Mouse (Mus musculus) forebrain, embryonic 15.5 days (tissue): ENCODE results near the gene Notch4. TPM values are rescaled to one million over a fixed set of nuclear protein-coding genes. Genes with fewer than 3 reads are reported as not detected.
A peak's percentile ranks its signal among the peaks of the same experiment; 100 is the strongest.

Experiments used
- ATAC-seq: fragments of 200-750 bp; cut with Nextera tagmentation; replicated peaks from 2 replicates; pipeline ENCODE4 v1.8.0; 2017; ENCODE audit warnings: mild to moderate bottlenecking, moderate TSS enrichment, moderate library complexity
- H3K27ac ChIP-seq: fragments of 300-500 bp; sonication (generic); replicated peaks from 2 replicates; pipeline ENCODE4 v1.5.1; 2015; ENCODE audit warnings: mild to moderate bottlenecking, inconsistent platforms
- H3K27me3 ChIP-seq: fragments of 300-500 bp; sonication (generic); 2 replicates; pipeline ENCODE4 v1.6.1; 2015; ENCODE audit warnings: inconsistent platforms
- H3K36me3 ChIP-seq: fragments of 300-500 bp; sonication (generic); 2 replicates; pipeline ENCODE4 v1.6.1; 2015; ENCODE audit warnings: mild to moderate bottlenecking, inconsistent platforms
- H3K4me1 ChIP-seq: fragments of 300-500 bp; sonication (generic); 2 replicates; pipeline ENCODE4 v1.6.1; 2015; ENCODE audit warnings: inconsistent platforms
- H3K4me2 ChIP-seq: fragments of 300-500 bp; sonication (generic); replicated peaks from 2 replicates; pipeline ENCODE4 v1.6.1; 2015; ENCODE audit warnings: mild to moderate bottlenecking, inconsistent platforms
- H3K4me3 ChIP-seq: fragments of 300-500 bp; sonication (generic); 2 replicates; pipeline ENCODE4 v1.5.1; 2015; ENCODE audit warnings: mild to moderate bottlenecking, inconsistent platforms
- H3K9ac ChIP-seq: fragments of 300-500 bp; sonication (generic); replicated peaks from 2 replicates; pipeline ENCODE4 v1.6.1; 2015; ENCODE audit warnings: mild to moderate bottlenecking, inconsistent platforms
- H3K9me3 ChIP-seq: fragments of 300-500 bp; sonication (generic); 2 replicates; pipeline ENCODE4 v1.6.1; 2016; ENCODE audit warnings: inconsistent platforms
- WGBS: fragments of 180-500 bp; shearing (Covaris S2); methylation state at CpG from one replicate; pipeline ENCODE4 v1.1.7; 2015; ENCODE audit warnings: mixed read lengths; 5-methylcytosine and 5-hydroxymethylcytosine counted together
- polyA plus RNA-seq: library from polyadenylated mRNA; unstranded; fragments of >200 nt; fragmentation: Nextera tagmentation; extraction: Ambion mirVana; gene quantifications from 2 replicates; pipeline ENCODE4 v1.2.1, GENCODE M21; 2015

Notch4 gene
- polyA plus RNA-seq, 1 experiment from 2014 or later: 5.8 TPM

DNA sequence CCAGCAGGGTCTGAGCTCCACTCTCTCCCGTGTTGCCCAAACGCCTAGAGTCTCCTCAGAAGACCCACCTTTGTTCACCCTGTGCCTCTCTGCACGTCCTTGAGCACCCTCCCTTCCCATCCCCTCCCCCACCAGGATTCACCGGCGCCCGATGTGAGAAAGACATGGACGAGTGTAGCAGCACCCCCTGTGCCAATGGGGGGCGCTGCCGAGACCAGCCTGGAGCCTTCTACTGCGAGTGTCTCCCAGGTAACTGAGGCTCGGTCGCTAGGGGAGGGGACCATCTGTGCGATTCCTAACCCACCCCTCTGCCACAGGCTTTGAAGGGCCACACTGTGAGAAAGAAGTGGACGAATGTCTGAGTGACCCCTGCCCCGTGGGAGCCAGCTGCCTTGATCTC lies 8.3 kb downstream of the Notch4 start:
- ATAC-seq: no peak
- WGBS: 11% methylated on average over 15 of the region's 15 CpGs
- H3K9ac ChIP-seq: no peak overlapping the region
- no peak overlapping the region for H3K4me3 ChIP-seq
- no peak overlapping the region for H3K4me2 ChIP-seq
- no peak overlapping the region for H3K27ac ChIP-seq
- H3K36me3 ChIP-seq: no peaks in the 10 kb centered on the region
- H3K27me3 ChIP-seq: no peaks in the 10 kb centered on the region
- H3K9me3 ChIP-seq: no peaks in the 10 kb centered on the region
- no peaks in the 10 kb centered on the region for H3K4me1 ChIP-seq

DNA sequence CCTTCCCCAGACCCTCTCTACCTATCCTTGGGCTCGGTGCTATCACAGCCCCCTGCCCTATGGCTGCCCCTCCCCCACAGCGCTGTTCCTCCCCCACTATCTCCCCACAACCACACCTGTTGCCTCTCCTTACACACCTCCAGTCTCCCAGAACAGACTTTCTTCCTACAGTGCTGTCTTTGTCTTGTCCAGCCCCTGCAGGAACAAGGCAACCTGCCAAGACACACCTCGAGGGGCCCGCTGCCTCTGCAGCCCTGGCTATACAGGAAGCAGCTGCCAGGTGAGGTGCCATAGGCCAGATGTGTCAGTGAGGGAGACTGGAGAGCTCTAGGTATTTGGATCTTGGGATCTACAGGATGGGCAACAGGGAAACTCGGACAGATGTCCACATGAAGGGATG lies 12.5 kb downstream of the Notch4 start:
- Histone ChIP-seq H3K4me1 (no peaks in the 10 kb centered on the region), H3K9ac (no peak overlapping the region), H3K9me3 (no peaks in the 10 kb centered on the region), H3K4me2 (no peak overlapping the region), H3K4me3 (no peak overlapping the region), H3K36me3 (no peaks in the 10 kb centered on the region), H3K27me3 (no peaks in the 10 kb centered on the region), H3K27ac (no peak overlapping the region)
- no peak for ATAC-seq
- 72% methylated on average over 5 of the region's 5 CpGs for WGBS

GRCm38 (mm10) chr17:34578070-34578469 lies 14.0 kb downstream of the Notch4 start:
- no peak overlapping the region for H3K9ac ChIP-seq
- no peaks in the 10 kb centered on the region for H3K9me3 ChIP-seq
- H3K4me2 ChIP-seq: no peak overlapping the region
- H3K36me3 ChIP-seq: no peaks in the 10 kb centered on the region
- H3K4me3 ChIP-seq: no peak overlapping the region
- no peak for ATAC-seq
- H3K4me1 ChIP-seq: no peaks in the 10 kb centered on the region
- H3K27ac ChIP-seq: no peak overlapping the region
- H3K27me3 ChIP-seq: no peaks in the 10 kb centered on the region
- 85% methylated on average over 3 of the region's 3 CpGs for WGBS

GRCm38 (mm10) chr17:34582528-34582927 lies 18.5 kb downstream of the Notch4 start:
- Histone ChIP-seq H3K27me3 (no peaks in the 10 kb centered on the region), H3K9me3 (no peaks in the 10 kb centered on the region), H3K9ac (no peak overlapping the region), H3K4me1 (peaks cover 11% of the 10 kb centered on the region), H3K27ac (no peak overlapping the region), H3K4me3 (no peak overlapping the region), H3K4me2 (no peak overlapping the region), H3K36me3 (no peaks in the 10 kb centered on the region)
- 81% methylated on average over 12 of the region's 12 CpGs for whole genome bisulfite sequencing
- ATAC-seq: no peak

DNA sequence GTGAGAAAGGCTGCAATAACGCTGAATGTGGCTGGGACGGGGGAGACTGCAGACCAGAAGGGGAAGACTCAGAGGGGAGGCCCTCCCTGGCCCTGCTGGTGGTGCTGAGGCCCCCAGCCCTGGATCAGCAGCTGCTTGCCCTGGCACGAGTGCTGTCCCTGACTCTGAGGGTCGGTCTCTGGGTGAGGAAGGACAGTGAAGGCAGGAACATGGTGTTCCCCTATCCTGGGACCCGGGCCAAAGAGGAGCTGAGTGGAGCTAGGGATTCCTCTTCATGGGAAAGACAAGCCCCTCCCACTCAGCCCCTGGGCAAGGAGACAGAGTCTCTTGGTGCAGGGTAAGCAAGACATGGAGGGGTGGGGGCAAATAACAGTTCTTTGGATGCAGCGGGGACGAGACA lies 19.3 kb downstream of the Notch4 start:
- no peak for ATAC-seq
- no peak overlapping the region for H3K9ac ChIP-seq

GRCm38 (mm10) chr17:34583819-34584218 lies 19.8 kb downstream of the Notch4 start:
- Histone ChIP-seq H3K4me2 (no peak overlapping the region), H3K27ac (no peak overlapping the region), H3K4me3 (no peak overlapping the region), H3K9ac (no peak overlapping the region), H3K9me3 (no peaks in the 10 kb centered on the region), H3K4me1 (peaks cover 22% of the 10 kb centered on the region), H3K36me3 (no peaks in the 10 kb centered on the region), H3K27me3 (no peaks in the 10 kb centered on the region)
- no peak for ATAC-seq
- WGBS: 93% methylated on average over 8 of the region's 8 CpGs

More for the DNA sequence above, 19.3 kb downstream of the Notch4 start:
- Histone ChIP-seq H3K4me3 (no peak overlapping the region), H3K36me3 (no peaks in the 10 kb centered on the region), H3K27ac (no peak overlapping the region), H3K4me2 (no peak overlapping the region), H3K9me3 (no peaks in the 10 kb centered on the region), H3K4me1 (peaks cover 18% of the 10 kb centered on the region), H3K27me3 (no peaks in the 10 kb centered on the region)
- WGBS: 56% methylated on average over 7 of the region's 7 CpGs

GRCm38 (mm10) chr17:34585121-34585520 lies 21.1 kb downstream of the Notch4 start:
- H3K9ac ChIP-seq: no peak overlapping the region
- H3K4me1 ChIP-seq: peaks cover 22% of the 10 kb centered on the region
- H3K27me3 ChIP-seq: no peaks in the 10 kb centered on the region
- H3K36me3 ChIP-seq: no peaks in the 10 kb centered on the region
- no peaks in the 10 kb centered on the region for H3K9me3 ChIP-seq
- no peak for ATAC-seq
- H3K27ac ChIP-seq: 0 out of 2 replicates have a peak overlapping the region, but pooled peaks have one; percentile 100
- H3K4me3 ChIP-seq: no peak overlapping the region
- no peak overlapping the region for H3K4me2 ChIP-seq
- WGBS: 83% methylated on average over 8 of the region's 8 CpGs

DNA sequence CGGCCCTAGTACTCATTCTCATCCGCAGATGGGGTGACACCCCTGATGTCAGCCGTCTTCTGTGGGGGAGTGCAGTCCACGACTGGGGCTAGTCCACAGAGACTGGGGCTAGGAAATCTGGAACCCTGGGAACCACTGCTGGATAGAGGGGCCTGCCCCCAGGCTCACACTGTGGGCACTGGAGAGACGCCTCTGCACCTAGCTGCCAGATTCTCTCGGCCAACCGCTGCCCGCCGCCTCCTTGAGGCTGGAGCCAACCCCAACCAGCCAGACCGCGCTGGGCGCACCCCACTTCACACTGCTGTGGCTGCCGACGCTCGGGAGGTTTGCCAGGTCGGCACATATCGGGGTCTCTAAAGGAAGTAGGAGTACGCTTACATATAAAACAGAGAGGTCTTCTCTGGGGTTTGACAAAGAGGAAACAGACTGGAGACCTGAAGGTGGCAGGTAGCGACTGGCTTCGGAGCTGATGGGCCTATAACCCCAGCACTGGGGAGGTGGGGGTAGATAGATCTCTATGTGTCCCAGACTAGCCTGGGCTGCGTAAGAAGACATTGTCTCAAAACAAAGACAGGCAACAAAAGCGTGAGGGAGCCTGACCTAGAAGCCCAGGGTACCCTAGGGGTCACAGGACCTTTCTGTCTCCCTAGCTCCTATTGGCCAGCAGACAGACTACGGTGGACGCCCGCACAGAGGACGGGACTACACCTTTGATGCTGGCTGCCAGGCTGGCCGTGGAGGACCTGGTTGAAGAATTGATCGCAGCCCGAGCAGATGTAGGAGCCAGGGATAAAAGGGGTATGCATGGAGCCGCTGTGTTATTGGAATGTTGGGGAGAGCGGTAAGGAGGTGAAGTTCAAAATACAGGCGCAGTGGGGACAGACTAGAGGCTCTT lies 22.1 kb downstream of the Notch4 start:
- Histone ChIP-seq H3K4me2 (peak overlapping the region; percentile 96), H3K36me3 (no peaks in the 10 kb centered on the region), H3K9me3 (no peaks in the 10 kb centered on the region), H3K27ac (peak overlapping the region; percentile 100), H3K9ac (peak overlapping the region; percentile 92), H3K27me3 (no peaks in the 10 kb centered on the region), H3K4me3 (peak overlapping the region; percentile 87), H3K4me1 (peaks cover 29% of the 10 kb centered on the region)
- ATAC-seq: peak; percentile 2; the same call in 1 of the 2 replicates
- 14% methylated on average over 32 of the region's 32 CpGs for WGBS

- peaks cover 34% of the 10 kb centered on the region for H3K4me1 ChIP-seq
- peak overlapping the region; percentile 96 for H3K4me2 ChIP-seq
- no peaks in the 10 kb centered on the region for H3K9me3 ChIP-seq
- peak overlapping the region; percentile 100 for H3K27ac ChIP-seq
- under 1% methylated on average over 38 of the region's 38 CpGs for WGBS
- H3K4me3 ChIP-seq: peak overlapping the region; percentile 87
- no peaks in the 10 kb centered on the region for H3K27me3 ChIP-seq
- ATAC-seq: peak; percentile 84
- H3K9ac ChIP-seq: peak overlapping the region; percentile 92
- no peaks in the 10 kb centered on the region for H3K36me3 ChIP-seq
Measured at GRCm38 (mm10) chr17:34586796-34587422, 22.8 kb downstream of the Notch4 start.

DNA sequence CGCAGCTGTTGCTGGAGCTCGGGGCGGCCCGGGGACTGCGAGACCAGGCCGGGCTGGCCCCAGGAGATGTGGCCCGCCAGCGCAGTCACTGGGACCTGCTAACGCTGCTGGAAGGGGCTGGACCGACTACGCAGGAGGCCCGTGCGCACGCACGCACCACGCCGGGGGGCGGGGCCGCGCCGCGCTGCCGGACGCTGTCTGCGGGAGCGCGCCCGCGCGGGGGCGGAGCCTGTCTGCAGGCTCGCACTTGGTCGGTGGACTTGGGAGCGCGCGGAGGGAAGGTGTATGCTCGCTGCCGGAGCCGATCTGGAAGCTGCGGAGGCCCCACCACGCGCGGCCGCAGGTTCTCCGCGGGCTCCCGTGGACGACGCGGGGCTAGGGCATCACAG lies 23.3 kb downstream of the Notch4 start:
- Histone ChIP-seq H3K27me3 (no peaks in the 10 kb centered on the region), H3K9me3 (no peaks in the 10 kb centered on the region), H3K27ac (peak overlapping the region; percentile 100), H3K4me2 (peak overlapping the region; percentile 96), H3K36me3 (no peaks in the 10 kb centered on the region), H3K4me1 (peaks cover 34% of the 10 kb centered on the region), H3K9ac (peak overlapping the region; percentile 92), H3K4me3 (peak overlapping the region; percentile 87)
- 0% methylated on average over 49 of the region's 50 CpGs for WGBS
- peak; percentile 87 for ATAC-seq

GRCm38 (mm10) chr17:34587814-34588213 lies 23.7 kb downstream of the Notch4 start:
- Histone ChIP-seq H3K27me3 (no peaks in the 10 kb centered on the region), H3K9me3 (no peaks in the 10 kb centered on the region), H3K4me1 (peaks cover 36% of the 10 kb centered on the region), H3K27ac (peak overlapping the region; percentile 100), H3K9ac (peak overlapping the region; percentile 92), H3K4me3 (peak overlapping the region; percentile 87), H3K4me2 (peak overlapping the region; percentile 96), H3K36me3 (no peaks in the 10 kb centered on the region)
- 3% methylated on average over 19 of the region's 19 CpGs for WGBS
- ATAC-seq: no peak

DNA sequence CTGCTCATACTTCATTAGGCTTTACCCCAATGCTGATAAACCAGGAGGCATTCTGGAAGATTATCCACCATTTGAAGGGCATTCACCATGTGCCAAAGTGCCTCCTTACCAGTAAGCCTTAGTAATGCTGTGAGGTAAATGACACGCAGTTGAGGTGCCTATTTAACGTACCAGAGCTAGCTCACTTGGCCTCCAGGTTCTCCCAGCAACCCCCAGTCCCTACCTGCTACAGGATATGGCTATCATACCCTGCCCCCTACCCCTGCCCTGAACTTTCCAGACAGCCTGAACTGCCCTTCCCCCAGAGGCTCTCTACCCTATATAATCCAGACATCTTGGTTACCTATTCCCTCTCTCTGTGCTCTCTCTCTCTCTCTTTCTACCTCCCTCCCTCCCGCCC lies 24.7 kb downstream of the Notch4 start:
- no peaks in the 10 kb centered on the region for H3K9me3 ChIP-seq
- no peak overlapping the region for H3K4me2 ChIP-seq
- no peak for ATAC-seq
- no peak overlapping the region for H3K27ac ChIP-seq
- peaks cover 46% of the 10 kb centered on the region for H3K4me1 ChIP-seq
- H3K4me3 ChIP-seq: 0 out of 2 replicates have a peak overlapping the region, but pooled peaks have one; percentile 87
- no peaks in the 10 kb centered on the region for H3K27me3 ChIP-seq
- H3K36me3 ChIP-seq: no peaks in the 10 kb centered on the region
- 57% methylated on average over 3 of the region's 3 CpGs for WGBS
- H3K9ac ChIP-seq: no peak overlapping the region
